Mouse (Mus musculus): ENCODE results near the gene Cdk19.
A peak's percentile ranks its signal among the peaks of the same experiment; 100 is the strongest.

Cdk19 gene

DNA sequence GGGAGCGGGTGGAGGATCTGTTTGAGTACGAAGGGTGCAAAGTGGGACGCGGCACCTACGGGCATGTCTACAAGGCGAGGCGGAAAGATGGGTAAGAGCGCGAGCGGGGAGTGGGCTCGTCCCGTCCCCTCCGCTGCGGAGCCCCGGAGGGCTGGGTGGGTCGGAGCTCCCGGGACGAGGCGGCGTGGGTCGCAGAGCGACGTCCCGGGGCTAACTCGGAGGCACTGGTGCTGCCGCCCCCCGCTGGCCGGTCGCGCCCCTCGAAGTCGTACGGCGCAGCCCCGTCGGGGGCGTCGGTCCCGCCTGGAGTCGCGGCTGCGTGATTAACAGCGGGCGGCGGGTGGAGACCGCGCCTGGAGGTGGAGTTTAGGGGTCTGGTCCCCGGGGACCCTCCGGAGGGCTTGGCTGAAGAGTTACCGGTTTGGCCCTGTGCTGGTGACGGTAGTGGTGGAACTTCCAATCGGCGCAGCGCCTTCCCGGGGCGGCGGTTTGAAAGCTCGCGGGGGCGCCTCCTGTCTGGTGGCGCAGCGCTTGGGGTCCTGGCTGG lies 10.3 kb downstream of the Cdk19 start:
- peak; percentile 66 for DNase-seq

DNA sequence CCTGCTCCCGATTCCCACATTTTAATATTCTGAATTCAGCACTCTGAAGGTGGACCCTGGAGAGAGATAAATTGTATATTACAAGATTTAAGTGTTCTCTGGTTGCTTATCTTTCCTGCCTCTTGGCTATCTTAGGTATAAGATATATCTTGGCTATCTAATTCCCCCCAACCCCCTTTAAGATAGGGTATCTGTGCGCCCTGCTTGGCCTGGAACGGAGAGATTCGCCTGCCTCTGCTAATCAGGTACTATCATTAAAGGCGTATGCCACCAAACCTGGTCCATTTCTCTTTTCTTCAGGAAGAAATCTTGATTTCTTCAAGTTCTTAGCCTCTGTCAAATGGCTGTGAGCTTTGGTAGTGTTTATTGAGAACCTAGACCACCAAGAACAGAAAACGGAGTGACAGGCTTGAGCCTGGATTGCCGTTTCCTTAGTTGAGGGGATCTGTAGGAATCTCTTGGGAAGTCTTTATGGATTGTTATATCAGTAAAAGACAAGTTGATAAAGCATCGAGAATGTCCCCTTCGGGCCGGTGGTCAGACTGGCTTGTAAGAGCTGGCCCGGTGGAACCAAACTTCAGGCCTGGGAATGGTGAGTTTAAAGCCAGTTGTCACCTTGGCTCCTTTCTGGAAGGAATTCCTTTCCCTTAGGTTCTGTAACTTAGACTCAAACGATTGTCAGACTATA lies 11.0 kb downstream of the Cdk19 start:
- no peak for DNase-seq

DNA sequence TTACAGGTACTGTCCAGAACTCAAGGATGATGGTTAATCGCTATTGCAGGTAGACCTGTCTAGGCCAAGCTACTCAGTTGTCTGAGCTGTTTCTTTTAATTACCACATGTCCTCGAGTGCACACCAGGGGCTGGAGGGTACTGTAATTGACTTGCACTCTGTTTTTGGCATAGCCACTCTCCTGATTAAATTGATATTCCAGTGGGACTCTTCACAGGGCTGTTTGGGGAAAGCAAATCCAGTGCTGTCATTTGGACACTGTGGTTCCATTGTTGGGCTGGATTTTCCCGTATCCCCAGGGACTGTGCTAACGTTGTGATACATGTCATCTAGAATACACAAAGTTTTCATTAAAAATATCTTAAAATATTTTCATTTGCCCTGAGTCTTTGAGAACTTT lies 11.8 kb downstream of the Cdk19 start:
- no peak for DNase-seq

DNA sequence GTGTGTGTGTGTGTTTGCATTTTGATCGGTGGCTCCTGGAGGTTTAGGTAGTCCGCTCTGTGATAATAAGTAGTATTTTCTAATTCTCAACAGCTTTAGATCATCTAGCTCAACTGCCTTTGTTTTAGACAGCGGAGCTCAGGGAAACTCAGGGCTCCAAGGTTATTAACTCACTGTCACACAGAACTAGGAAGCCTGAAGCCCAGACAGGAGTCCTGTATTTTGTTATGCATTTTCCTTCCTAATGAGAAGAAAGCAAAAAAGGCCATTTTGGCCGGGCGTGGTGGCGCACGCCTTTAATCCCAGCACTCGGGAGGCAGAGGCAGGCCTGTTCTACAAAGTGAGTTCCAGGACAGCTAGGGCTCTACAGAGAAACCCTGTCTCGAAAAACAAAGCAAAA lies 14.7 kb downstream of the Cdk19 start:
- DNase-seq: no peak

DNA sequence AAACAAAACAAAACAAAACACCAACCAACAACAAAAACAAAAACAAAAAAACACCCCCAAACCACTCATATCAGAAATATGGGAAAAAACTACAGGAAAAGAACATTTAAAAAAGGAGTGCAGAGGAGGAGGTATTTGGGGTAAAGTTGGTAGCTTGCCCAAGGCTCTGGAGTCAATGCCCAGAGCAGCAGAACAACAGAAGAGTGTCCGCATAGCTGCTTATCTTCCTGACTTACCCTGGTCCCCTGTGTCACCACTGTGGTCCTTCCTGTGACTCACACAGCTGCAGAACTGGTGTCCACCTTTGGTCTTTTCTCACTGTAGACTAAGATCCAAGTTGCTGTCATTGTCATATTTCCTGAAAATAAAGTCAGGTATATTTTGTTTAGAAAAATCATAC lies 15.2 kb downstream of the Cdk19 start:
- DNase-seq: no peak

DNA sequence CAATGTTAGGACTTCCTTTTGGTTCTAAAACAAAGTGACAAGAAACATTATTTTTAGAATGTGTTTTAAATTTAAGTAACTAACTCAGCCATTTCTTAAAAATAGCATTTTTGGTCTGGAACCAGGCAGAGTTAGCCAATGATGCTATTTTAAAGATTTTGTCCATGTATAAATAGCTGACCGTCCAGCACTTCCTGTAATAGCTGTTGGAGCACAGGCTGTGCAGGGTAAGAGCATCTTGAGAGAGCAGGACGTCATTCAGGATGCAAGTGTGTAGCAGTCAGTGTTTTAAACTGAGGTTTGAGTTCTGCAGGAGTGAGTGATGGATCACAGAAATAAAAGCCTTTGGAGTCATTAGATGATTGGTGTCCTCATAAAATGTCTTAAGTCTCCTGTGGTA lies 18.8 kb downstream of the Cdk19 start:
- DNase-seq: no peak

DNA sequence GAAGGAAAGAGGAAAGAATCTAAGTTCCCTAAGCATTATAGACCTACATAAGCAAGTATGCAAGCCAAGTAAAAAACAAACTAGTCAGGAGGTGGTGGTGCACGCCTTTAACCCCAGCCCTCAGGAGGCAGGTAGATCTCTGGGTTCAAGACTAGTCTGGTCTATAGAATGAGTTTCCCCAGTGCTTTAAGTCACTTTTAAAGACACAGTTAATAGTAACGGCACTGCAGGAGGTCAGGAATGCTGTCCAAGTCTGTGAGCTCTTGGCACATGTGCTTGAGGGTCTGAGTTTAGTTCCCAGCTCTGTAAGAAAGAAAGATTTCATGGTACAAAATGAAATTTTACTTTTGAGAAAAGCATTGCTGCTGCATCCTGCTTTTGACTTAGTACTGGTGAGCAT lies 19.8 kb downstream of the Cdk19 start:
- DNase-seq: no peak

DNA sequence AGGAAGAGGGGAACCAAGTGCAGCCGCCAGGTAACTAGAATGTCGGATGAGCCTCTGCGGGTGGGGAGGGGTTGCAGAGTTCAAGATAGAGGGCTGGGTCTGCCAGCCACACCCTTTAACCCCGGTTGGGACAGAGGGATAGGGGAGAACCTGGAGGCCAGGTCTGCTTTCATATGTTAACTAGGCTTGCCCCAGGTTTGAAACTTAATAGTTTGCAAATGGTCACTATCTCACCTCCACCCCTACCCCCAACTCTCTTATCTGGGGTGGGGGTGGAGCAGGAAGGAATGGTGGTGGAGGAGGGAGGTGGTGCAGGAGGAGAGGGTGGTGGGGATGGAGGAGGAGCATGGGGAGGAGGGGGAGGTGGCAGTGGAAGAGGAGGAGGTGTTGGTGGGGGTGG lies 23.6 kb downstream of the Cdk19 start:
- DNase-seq: no peak

DNA sequence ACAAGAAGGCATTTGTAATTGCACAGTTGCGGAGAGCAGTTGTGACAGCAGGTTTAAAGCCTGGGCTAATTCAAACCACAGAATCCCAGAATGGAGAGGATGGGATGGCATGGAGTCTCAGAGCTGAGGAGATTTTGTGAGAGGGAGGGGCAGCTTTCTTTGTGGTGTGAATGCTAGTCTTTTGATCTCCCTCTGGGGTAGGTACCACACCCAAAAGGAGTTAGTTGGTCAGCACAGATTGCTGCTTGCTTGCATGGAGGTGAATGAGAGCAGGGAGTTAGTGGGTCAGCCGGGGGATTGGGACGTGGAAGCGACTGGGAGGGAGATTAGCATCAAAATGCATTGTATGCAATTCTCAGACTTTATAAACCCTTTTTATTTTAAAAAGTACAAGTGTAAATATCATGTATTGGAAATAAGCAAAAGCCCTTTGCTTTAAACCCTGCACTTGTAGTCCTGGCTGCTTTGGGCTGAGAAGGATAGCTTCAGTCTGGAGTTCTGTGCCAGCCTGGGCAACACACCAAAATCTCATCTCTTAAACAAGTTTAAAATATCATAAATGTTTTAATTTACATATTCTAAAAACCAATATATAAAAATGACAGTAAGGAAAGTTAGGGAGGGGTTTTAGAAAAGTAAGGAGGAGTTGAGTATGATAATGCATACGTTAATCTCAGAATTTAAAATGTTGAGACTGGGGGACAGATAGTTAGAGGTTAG lies 25.4 kb downstream of the Cdk19 start:
- no peak for DNase-seq

DNA sequence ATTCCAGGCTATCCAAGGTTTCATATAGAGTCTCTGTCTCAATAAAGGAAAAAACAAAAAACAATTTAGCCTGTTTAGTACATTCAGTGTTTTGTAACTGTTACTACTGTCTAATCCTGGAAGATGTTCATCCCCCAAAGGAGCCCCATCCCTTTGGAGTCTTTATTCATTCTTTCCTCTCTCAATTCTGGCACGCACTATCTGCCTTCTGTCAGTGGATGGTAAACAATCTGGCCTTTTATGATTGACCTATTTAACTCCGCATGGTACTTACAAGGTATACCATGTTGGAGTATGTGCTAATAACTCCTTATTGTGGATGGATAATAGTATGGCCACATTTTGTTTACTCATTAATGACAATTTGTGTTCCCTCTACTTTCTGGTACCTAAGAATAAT lies 26.6 kb downstream of the Cdk19 start:
- DNase-seq: no peak

DNA sequence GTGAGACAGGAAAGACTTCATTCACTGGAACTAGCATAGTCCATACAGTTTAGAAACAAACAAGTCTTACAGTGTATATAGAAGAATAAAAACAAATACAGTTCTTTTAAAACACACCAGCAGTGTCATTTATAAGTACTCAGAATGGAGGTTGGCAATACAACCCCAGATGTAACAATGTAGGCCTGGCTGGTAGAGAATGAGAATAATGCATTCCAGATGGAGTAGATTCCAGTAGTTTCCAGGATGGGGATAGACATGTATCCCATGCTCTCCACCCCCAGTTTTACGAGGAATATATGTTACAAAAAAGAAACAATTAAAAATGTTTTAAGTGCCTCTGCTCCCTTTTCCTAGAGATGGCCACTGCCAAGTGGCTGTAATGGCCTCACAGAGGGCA lies 29.2 kb downstream of the Cdk19 start:
- DNase-seq: no peak

DNA sequence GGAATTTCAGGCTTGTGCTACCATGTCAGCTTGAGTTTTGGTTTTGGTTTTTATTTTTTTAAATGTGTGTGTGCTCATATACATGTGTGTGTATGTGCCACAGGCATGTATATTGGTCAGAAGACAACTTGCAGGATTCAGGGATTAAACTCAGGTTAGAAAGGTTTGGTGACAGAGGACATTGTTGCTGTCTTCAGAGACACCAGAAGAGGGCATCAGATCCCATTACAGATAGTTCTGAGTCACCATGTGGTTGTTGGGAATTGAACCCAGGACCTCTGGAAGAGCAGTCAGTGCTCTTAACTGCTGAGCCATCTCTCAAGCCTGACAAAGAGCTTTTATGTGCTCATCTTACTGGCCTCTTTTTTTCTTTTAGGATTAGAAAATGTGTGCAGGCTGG lies 30.8 kb downstream of the Cdk19 start:
- DNase-seq: no peak

DNA sequence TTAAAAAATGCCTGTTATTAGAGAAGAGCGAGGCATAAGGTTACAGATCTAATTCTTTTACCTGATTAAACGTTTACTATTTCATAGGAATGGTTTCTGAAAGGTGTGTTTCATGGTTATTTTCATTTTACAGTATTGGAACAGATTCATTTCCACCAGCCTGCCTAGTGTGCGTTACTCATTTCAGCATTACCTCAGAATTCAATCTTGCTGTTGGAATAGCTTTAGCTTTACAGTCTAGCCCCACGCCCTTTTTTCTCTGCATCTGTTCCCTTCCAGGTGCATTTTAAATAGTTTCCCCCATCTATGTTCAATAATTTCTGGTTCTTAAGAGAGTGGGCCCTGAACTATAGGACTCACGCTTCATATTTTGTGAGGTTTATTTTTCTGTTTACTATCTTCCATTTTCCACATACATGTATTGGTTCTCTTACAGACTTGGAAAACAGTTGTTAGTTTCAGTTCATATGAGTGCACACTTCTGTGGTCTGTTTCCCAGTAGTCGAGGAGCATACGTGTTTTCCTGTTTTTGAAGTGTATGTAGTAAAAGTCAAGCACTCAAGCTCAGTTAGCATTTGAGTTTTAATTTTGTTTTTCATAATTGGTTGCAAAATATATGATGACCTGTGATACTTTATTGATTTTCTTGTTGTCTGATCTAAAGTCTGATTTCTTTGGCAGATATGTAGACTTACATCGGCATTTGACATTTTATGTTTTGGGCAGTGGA lies 32.0 kb downstream of the Cdk19 start:
- DNase-seq: no peak

DNA sequence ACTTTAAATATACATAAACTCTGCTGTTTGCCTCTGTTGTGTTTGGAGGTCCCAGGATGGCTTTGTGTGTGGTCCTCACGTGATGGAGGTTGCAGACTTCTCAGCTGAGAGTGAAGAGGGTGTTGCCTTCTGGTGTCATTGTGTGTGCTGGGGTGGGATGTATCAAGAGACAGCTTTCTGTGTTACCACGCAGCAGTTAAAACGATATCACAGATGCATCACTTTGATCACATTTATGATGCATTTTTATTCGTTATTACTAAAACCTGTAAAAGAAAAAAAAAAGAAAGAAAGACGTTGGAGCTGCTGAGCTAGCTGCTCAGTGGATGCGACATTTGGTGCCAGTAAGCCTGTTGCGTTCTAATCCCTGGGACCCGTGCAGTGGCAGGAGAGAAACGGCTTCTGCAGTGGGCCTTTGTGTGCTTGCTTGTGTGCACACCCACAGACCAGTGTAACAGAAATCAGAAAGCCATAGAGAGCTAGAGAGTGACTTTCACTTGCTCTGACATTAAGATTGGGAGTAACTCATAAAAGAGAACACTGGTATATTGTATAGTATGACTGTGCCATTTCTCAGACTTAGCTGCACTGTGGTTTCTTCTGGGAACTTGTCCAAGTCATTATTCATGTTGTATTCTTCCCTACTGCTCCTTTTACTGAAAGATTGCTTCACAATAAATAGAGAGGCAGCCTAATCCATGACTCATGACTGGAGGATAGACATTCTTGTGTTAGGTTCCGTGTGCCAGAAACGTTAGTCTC lies 32.7 kb downstream of the Cdk19 start:
- no peak for DNase-seq

DNA sequence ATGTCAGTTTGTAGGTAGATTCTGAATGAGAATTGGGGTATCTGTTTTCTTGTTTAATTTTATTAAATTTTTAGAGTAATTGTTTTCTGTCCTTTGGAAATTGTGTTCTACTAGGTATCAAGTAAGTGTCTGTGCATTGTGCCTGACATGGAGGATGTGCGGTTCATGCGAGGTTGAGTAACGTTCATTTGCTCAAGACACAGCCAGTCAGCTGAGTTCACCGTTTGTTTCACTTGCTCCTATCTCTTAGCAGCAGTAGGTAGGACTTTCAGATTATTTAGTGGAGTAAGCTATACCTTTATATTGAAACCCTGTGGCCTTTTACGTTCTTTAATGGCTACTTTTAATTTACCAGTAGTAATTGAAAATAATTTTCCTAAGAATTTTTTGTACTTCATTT lies 34.4 kb downstream of the Cdk19 start:
- no peak for DNase-seq

DNA sequence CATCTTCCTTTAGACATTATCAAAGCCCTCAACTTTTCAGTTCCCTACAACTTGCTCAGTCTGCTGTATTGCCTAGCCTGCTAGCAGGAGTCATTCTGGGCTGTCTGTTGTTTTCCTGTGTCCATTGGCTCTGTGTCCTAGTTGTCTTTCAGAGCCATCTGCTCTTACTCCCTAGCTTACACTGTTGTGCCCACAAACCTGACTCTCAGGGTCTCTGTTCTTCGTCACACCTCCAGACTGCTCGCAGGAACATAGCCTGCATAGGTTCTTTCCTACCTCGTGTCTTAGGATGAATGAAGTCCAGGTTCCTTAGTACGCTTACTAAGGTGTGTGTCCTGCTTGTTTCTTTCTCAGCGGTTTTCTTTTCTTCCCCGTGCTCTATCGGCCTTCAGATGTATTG lies 35.5 kb downstream of the Cdk19 start:
- no peak for DNase-seq

DNA sequence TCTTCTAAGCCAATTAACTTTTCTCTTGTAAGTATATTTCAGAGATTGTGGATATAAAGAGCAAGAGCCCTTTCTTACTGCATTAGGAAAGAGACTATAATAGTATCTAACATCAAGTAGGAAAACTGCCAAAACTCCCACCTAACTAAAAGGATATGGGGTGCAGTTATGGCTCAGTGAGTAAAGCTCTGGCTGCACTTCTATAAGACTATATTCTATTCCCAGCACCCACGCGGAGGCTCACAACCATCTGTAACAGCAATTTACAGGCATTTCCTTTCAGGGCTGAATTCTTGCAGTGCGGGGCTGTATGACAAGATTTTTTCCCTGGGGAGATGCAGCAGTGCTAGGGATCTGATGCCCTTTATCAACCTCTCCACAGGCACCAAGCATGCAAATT lies 36.9 kb downstream of the Cdk19 start:
- DNase-seq: no peak

DNA sequence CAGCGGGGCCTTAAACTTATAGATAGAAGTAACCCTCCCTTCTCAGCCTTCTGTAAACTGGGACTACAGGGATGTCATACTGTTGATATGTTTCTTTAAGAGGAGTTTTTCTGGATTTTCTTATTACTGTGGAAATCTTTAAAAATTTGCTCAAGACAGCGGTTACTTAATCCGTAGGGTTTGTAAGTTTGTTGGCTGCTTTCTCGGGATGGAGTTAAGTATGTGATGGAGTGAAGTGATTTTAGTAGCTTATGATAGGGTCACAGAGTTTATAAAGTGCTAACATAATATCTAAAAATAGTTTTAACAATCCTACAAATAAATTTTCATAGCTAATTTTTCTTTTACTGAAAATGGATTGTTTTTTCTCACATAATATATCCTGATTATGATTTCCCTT lies 38.9 kb downstream of the Cdk19 start:
- no peak for DNase-seq

DNA sequence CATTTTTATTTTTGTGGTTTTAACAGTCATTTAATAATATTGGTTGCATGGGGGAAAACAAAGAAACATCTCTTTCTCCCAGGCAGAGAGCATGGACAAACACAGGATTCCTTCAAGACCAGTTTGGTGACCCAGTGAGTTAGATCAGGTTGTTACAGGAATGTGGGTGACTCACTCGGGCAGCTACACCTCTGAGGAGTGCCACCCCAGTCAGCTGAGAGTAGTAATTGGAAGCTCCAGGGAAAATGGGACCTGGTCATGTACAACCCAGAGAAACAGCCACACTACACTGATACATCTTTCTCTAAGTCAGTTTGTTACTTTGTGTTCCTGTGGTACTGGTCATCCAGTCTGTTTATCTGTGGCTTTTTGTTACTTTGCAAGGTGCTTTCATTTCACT lies 40.3 kb downstream of the Cdk19 start:
- DNase-seq: no peak

DNA sequence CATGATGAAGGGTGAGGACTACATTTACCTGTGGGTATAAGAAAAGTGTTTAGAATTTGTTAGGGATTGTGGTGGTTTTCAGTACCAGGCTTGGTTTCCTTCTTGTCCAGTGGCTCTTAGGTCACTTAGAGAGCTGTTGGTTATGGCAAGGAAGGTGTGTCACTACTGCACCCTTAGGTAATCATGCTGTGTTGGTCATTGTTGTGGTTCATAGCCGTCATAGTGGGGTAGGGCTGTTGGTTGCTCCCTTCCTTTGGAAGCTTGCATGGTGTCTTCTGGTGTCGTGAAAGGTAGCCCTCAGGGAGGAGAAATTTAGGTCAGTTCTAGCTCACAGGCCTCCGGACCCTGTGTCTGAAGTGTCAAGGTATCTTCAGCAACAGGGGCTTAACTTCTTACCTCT lies 46.0 kb downstream of the Cdk19 start:
- no peak for DNase-seq

DNA sequence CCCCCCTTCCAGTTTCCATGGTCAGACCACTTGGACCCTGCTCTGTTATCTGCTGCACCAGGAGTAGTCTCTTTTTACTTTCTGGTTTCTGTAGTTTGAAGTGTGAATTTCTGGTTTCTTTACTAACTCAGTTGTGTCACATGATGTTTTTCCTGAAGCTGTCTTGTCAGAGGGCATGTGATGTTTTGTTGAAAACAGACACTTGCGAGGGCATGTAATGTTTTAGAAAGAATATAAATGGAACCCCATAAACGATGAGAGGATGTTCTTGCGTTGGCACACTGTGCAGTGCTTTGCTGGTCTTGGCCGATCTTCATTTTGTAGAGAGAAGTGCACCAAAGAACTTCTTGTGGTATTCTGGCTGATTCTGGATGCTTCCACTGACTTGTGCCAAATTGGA lies 46.8 kb downstream of the Cdk19 start:
- no peak for DNase-seq

DNA sequence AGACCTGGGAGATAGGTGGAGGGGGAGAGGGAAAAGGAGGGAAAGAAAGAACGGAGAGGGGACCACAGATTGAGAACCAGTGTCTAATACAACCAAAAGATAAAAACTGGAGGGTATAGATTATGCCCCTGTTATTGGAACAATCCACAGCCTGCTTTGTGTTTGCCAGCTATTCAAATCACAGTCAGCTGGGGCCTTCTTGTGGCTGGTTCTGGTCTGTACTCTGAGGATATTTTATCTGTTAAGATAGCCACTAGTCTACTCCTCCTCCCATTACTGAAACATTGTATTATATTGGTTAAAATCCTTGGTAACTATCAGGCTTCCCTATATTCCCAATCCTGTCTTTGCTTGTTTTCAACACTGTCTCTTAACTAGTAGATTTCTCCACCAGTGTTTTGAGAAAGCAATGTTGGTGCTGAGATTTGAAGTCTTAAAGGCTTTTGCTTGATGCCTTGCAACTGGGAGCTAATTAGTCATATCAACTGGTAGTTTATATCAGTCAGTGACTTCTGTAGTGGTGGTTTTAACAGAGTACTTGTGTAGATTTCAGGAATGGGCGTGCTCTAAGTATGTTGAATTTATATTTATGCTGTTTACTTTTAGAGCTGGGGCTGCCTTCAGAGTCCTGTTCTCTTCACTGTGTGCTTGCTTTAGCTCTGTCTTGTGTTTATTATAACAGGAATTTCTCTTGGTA lies 54.2 kb downstream of the Cdk19 start:
- DNase-seq: no peak

DNA sequence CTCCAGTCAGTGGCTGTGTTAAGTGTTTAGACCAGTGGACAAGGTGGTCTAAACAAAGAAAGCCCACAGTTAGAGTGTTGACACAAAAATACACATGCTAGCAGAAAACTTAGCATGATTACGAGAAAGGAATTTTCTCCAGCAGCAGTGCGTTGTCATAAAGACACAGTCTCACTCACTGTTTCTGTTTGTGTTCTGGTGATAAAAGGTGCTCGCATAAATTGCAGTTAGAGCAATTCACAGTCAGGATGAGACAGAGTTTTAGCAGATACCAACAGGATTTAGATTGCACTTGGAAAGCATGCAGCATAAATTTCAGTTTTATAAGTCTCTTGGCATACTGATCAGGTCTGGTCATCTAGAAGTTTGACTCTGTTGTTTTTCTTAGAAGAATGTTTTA lies 59.5 kb downstream of the Cdk19 start:
- no peak for DNase-seq

All from lung, postnatal 10 days (tissue).